Mouse (Mus musculus) ovary, adult 18-20 months (tissue): ENCODE measurements around the gene Gm42674.
A peak's percentile ranks its signal among the peaks of the same experiment; 100 is the strongest.

Experiments
- DNase-seq: peaks from one replicate; pipeline ENCODE4 v3.0.0; 2022; ENCODE audit warnings: low spot score, mixed read lengths

Gene Gm42674

DNA sequence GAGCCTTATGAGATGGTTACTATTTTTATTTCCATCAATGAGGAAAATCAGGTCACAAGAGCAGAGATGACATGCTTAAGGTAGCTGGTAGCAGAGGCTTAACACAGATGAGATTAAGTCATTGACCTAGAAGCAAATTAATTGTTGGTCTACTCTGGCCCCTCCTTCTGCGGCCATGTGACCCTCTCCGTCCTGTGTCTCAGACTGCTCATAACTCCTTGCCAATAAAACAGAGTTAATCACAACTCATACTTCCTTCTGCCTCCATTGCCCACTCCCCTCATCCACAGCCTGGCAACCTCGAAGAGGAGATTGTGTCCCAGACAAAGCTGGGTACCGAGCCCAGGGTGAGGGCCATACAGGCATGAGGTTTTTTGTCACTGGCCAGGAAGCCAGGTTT lies 3.5 kb upstream of the Gm42674 start:
- DNase-seq = no peak

DNA sequence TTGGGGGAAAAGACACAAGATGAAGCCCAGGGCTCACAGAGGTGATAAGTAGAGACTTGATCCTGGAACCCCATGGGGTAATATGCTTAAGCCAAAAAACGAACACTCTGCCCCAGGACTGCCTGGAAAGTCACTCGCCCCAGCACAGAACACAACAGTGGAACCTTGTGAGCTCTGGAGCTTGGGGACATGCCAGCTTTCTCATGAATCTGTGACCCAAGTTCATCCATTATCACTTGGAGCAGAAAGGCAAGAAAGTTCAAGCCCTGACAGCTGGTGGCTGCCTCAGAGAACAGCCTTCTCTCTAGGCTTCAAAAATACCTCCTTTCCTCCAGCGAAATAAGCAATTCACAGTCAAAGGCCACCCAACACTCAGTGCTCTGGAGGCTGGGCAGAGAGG lies 2.3 kb upstream of the Gm42674 start:
- no peak for DNase-seq

DNA sequence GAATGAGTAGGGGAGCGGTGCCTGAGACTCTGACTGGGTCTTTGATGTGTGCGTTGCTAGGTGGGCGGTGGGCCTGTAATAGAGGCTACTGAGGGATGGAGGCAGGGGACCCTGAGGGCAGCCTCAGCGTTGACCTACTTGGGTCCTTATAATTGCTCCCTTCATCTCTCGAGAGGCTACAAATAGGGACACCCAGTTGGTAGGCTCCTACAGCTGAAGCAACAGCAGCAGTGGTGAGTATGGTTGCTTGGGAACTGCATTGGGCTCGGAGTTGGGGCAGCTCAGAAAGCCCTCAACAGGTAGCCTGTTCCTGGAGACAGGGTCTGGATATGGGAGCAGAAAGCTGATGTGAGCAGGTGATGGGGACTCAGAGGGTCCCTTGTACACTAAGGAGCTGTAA lies 1.7 kb upstream of the Gm42674 start:
- DNase-seq = no peak

GRCm38 (mm10) chr3:90600458-90601195 lies 1.1 kb upstream of the Gm42674 start:
- DNase-seq = no peak

GRCm38 (mm10) chr3:90603623-90604022 lies 1.9 kb downstream of the Gm42674 start, which contains the start of gene S100a4:
Gene S100a4, plus strand, starts transcription at chr3:90603771.
- DNase-seq = no peak

DNA sequence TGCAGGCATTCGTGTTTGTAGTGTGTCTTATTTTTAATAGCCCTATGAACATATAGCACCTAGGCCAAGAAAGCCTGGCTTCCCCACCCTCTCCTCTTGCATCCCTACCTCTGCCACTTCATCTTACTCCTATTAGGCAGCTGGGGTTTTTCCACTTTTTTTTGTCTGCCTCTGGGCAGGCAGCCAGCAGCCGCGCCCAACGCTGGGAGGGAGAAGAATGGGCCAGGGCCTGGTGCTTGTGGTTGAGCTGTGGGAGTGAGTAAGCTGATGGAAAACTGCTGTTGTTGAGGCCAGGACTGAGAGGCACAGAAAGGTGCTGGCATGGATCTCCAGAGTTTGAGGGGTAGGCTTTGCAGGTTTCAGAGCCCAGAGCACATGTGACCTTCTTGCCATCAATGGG lies 2.7 kb downstream of the Gm42674 start:
- peak; percentile 81 for DNase-seq

- no peak for DNase-seq
These were observed 3.3 kb downstream of the Gm42674 start for GRCm38 (mm10) chr3:90605049-90605448.

GRCm38 (mm10) chr3:90605736-90606135 lies 4.0 kb downstream of the Gm42674 start:
- DNase-seq = no peak

- no peak for DNase-seq
These were observed 4.5 kb downstream of the Gm42674 start for GRCm38 (mm10) chr3:90606185-90606584.

DNA sequence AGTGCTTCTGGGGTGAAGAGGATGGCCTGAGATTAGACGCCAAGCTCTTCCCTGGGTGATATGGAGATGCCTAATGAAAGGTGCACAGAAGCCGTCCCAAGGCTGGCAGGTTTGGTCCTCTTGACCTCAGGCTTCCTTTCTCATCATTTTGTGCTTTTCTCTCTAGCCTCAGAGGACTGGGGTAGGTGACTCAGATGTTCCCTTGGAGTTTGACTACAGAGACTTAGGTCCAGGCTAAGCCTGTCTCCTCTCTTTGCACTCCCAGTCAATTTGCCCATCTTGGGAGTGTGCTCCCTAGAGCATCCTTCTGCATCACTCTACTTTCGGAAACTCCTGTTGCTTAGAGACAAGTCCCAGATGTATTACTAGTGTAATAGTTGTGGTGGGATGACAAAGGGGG lies 5.7 kb downstream of the Gm42674 start:
- no peak for DNase-seq

DNA sequence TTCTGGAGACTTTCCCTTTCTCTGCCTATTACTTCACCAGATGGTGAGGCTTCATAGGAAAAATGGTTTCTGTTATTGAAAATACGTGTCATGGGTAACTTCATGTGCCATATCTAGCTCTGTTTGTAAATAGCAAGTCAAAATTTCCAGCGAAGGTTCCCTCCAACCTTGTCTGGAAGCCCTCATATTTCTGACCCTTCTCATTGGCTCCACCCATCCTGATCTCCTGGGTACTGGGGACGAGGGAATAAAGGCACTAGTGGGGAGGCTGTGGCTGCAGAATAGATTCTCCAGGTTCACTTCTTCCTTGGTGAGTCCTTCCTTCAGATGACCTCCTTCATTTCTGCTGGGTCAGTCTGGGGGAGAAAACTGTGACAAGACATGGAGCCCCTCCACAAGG lies 6.5 kb downstream of the Gm42674 start, which contains the start of gene S100a5:
Gene S100a5, plus strand, starts transcription at position 301 of the 400 bp plus-strand sequence.
- DNase-seq = no peak

GRCm38 (mm10) chr3:90609102-90609501 lies 7.4 kb downstream of the Gm42674 start:
- DNase-seq = no peak

- DNase-seq = no peak
These were observed 9.8 kb downstream of the Gm42674 start for GRCm38 (mm10) chr3:90611494-90611893.

DNA sequence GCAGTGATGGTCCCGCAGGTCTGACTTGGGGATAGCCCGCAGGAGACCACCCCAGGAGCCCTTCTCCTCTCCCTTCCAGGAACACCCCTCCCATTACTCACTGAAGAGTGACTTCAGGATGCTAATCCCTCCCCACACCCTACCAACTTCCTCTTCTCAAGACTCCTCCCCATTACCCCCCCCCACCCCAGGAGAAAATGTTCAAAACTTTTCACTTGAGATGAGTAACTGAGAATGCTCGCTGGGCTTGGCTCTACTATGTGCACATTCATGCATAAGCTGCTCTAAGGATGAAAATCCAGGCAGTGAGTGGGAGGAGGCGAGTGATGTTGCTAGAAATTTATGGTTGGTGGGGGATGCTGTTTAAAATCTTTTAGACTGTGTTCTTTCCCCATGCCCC lies 10.4 kb downstream of the Gm42674 start:
- DNase-seq = no peak

- DNase-seq = no peak
These were observed 11.1 kb downstream of the Gm42674 start, which contains the start of gene S100a6 for GRCm38 (mm10) chr3:90612728-90613291. Gene S100a6, plus strand, starts transcription at chr3:90612882.

DNA sequence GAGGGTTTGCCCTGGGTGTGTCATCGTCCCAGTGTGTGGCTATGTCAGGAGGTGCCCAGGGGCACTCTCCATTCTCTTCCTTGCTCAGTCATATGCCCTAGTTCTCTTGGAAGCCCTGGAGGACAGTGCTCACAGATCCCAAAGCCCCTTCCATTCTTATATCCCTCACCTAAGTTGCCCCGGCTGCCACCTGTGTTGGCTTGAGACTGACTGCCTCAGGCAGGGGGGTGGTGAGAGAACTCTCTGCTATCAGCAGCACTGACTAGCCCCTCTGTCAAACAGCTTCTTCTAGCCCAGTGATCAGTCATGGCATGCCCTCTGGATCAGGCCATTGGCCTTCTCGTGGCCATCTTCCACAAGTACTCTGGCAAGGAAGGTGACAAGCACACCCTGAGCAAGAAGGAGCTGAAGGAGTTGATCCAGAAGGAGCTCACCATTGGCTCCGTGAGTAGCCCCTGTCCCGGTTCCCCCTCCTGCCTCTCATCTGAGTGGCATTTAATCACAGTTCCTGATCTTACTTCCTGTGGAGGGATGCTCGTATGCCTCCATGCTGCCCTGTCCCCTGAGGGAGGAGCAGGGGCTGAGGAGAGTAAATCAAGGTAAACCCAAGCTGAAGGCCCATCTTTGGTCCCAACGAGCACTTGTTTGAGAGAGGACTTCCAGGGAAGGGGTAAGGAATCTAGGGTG lies 11.9 kb downstream of the Gm42674 start:
- no peak for DNase-seq

GRCm38 (mm10) chr3:90614148-90614530 lies 12.4 kb downstream of the Gm42674 start:
- no peak for DNase-seq

DNA sequence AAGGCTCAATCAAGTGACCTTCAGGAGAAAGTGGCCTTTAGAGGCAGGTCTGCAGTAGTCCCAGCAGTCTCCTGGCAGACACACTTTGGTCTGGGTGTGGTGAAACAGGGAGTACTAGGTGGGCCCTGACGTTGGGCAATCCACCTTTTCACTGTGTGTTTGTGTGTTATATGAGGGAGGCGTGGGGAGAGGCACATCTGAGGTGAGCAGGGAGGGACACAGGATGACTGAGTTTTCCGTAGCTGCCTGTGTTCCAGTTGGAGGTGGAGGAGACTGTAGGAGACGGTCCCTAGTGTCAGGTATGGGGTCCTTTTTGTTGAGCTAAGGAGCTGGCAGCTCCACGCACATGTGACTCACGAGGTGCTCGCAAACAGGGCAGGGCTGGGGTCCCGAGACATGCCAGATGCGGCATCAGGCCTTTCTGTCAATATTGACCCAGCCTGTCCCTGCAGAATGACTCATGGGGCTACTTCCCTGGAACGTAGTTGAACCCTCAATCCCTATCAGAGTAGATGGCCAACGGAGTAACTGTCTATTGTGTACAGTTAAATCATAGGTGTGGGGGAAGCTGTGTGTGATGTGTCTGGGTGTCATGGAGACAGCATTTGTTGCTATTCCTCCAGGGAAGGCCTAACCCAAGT lies 13.0 kb downstream of the Gm42674 start:
- DNase-seq = no peak

GRCm38 (mm10) chr3:90615415-90615814 lies 13.7 kb downstream of the Gm42674 start:
- DNase-seq = peak; percentile 50

DNA sequence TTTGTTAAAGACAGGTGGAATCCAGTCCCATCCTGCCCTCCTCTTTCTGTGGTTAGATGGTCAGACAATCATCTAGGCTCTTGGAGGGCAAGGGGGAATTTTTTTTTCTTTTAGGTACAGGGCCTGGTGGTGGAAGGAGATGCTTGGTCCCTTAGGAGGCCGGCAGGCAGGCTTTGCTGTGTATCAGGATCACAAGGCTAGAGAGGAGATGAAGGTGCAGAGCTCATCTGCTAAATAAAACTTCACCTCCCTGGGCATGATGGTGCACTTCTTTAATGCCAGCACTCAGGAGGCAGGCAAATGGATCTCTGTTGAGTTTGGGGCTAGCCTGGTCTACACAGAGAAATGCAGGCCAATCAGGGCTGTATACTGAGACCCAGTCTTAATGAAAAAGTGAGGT lies 14.2 kb downstream of the Gm42674 start:
- DNase-seq = no peak

GRCm38 (mm10) chr3:90617586-90617985 lies 15.9 kb downstream of the Gm42674 start:
- no peak for DNase-seq

DNA sequence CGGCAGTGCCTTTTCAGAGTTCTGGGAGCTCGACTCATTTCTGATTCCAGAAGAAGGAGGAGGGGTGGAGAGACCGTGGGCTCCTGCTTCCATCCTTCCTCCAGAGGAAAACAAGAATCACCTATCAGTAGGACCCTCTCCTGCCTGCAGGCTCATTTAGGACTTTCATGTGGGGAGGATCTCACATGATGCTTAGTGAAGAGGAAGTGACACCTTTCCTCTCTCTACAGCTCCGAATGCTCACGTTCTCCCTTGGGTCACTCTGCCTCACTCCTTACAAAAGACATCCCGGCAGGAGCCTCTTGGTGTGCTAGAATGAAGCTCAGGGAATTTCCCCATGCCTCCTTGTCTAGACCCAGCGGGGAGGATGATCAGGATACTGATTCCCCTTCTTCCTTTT lies 19.8 kb downstream of the Gm42674 start:
- no peak for DNase-seq
